Mouse (Mus musculus) layer of hippocampus, postnatal 10 days (tissue): ENCODE measurements at regions not wholly inside any gene's neighbourhood (a gene's known extent, or its start where the extent isn't known, plus 50 kb on each side); places are given as distances from the start of the nearest gene placed in this dataset.

Experiments used
- DNase-seq, 2 experiments: peaks; one replicate each; pipeline ENCODE4 v3.0.0; 2021; ENCODE audit warnings: low spot score in 2 of 2

GRCm38 (mm10) chr8:12214205-12215019 is 64.2 kb upstream of the A230072I06Rik start:
- no peak for DNase-seq

- DNase-seq = no peak
Measured at GRCm38 (mm10) chr8:12221506-12221905, 57.1 kb upstream of the A230072I06Rik start.

GRCm38 (mm10) chr8:12223376-12223775 is 55.2 kb upstream of the A230072I06Rik start:
- DNase-seq = no peak
